Mouse (Mus musculus): ENCODE measurements around the gene Ppfibp1. TPM values are rescaled to one million over a fixed set of nuclear protein-coding genes. Genes with fewer than 3 reads are reported as not detected.
"Not testable (repeated sequence)": the region's sequence is repeated elsewhere in the genome, so short reads cannot be mapped to it uniquely, and the experiment has no call there.

Gene Ppfibp1
- polyA plus RNA-seq, 1 experiment from 2014 or later: 48.1 TPM

- ATAC-seq (replicated peaks; ENCODE audit: low FRiP score, low TSS enrichment, low read depth): no peak
- no peak overlapping the region for H3K27ac ChIP-seq (ENCODE audit: low read depth)
- H3K4me1 ChIP-seq (replicated peaks; ENCODE audit: control insufficient read depth, insufficient read depth, low read length): no peaks in the 10 kb centered on the region
- no peak overlapping the region for H3K9ac ChIP-seq (ENCODE audit: low read length)
- 76% methylated on average over 3 of the region's 3 CpGs for WGBS
- no peaks in the 10 kb centered on the region for H3K36me3 ChIP-seq (ENCODE audit: control insufficient read depth, insufficient read depth, low read length)
- H3K4me3 ChIP-seq (ENCODE audit: low read depth, low read length): no peak overlapping the region
- H3K27me3 ChIP-seq (replicated peaks; ENCODE audit: control insufficient read depth, insufficient read depth, low read length): no peaks in the 10 kb centered on the region
- DNase-seq (ENCODE audit: low spot score): no peak
- H3K9me3 ChIP-seq (ENCODE audit: control insufficient read depth, low read length): no peaks in the 10 kb centered on the region
- no peak overlapping the region for H3K4me2 ChIP-seq (ENCODE audit: low read length)
Observed at GRCm38 (mm10) chr6:146851916-146852315, 36.4 kb upstream of the Ppfibp1 start.

- no peak overlapping the region for H3K4me3 ChIP-seq (ENCODE audit: low read depth, low read length)
- no peak overlapping the region for H3K27ac ChIP-seq (ENCODE audit: low read depth)
- WGBS: 61% methylated on average over 4 of the region's 4 CpGs
- H3K27me3 ChIP-seq (replicated peaks; ENCODE audit: control insufficient read depth, insufficient read depth, low read length): no peaks in the 10 kb centered on the region
- no peak overlapping the region for H3K9ac ChIP-seq (ENCODE audit: low read length)
- H3K36me3 ChIP-seq (ENCODE audit: control insufficient read depth, insufficient read depth, low read length): no peaks in the 10 kb centered on the region
- H3K9me3 ChIP-seq (ENCODE audit: control insufficient read depth, low read length): no peaks in the 10 kb centered on the region
- no peaks in the 10 kb centered on the region for H3K4me1 ChIP-seq (replicated peaks; ENCODE audit: control insufficient read depth, insufficient read depth, low read length)
- ATAC-seq (replicated peaks; ENCODE audit: low FRiP score, low TSS enrichment, low read depth) (no peak), DNase-seq (ENCODE audit: low spot score) (no peak)
- H3K4me2 ChIP-seq (ENCODE audit: low read length): no peak overlapping the region
Observed at GRCm38 (mm10) chr6:146852739-146853138, 35.5 kb upstream of the Ppfibp1 start.

GRCm38 (mm10) chr6:146855185-146855584 lies 33.1 kb upstream of the Ppfibp1 start:
- Histone ChIP-seq H3K4me1 (replicated peaks; ENCODE audit: control insufficient read depth, insufficient read depth, low read length) (no peaks in the 10 kb centered on the region), H3K27me3 (replicated peaks; ENCODE audit: control insufficient read depth, insufficient read depth, low read length) (no peaks in the 10 kb centered on the region), H3K27ac (ENCODE audit: low read depth) (no peak overlapping the region), H3K4me2 (ENCODE audit: low read length) (no peak overlapping the region), H3K4me3 (ENCODE audit: low read depth, low read length) (no peak overlapping the region), H3K9ac (ENCODE audit: low read length) (no peak overlapping the region), H3K36me3 (ENCODE audit: control insufficient read depth, insufficient read depth, low read length) (no peaks in the 10 kb centered on the region), H3K9me3 (ENCODE audit: control insufficient read depth, low read length) (no peaks in the 10 kb centered on the region)
- DNase-seq (ENCODE audit: low spot score) (no peak), ATAC-seq (replicated peaks; ENCODE audit: low FRiP score, low TSS enrichment, low read depth) (no peak; the same call in 1 of the 2 replicates)
- 97% methylated on average over 9 of the region's 9 CpGs for WGBS

- Histone ChIP-seq H3K27ac (ENCODE audit: low read depth) (no peak overlapping the region), H3K9me3 (ENCODE audit: control insufficient read depth, low read length) (no peaks in the 10 kb centered on the region), H3K27me3 (replicated peaks; ENCODE audit: control insufficient read depth, insufficient read depth, low read length) (no peaks in the 10 kb centered on the region), H3K4me1 (replicated peaks; ENCODE audit: control insufficient read depth, insufficient read depth, low read length) (no peaks in the 10 kb centered on the region), H3K4me2 (ENCODE audit: low read length) (no peak overlapping the region), H3K4me3 (ENCODE audit: low read depth, low read length) (no peak overlapping the region), H3K36me3 (ENCODE audit: control insufficient read depth, insufficient read depth, low read length) (no peaks in the 10 kb centered on the region), H3K9ac (ENCODE audit: low read length) (no peak overlapping the region)
- ATAC-seq (replicated peaks; ENCODE audit: low FRiP score, low TSS enrichment, low read depth): no peak
- no peak for DNase-seq (ENCODE audit: low spot score)
- WGBS: 90% methylated on average over 2 of the region's 2 CpGs
Observed at GRCm38 (mm10) chr6:146857386-146857785, 30.9 kb upstream of the Ppfibp1 start.

- no peaks in the 10 kb centered on the region for H3K27me3 ChIP-seq (replicated peaks; ENCODE audit: control insufficient read depth, insufficient read depth, low read length)
- no peaks in the 10 kb centered on the region for H3K36me3 ChIP-seq (ENCODE audit: control insufficient read depth, insufficient read depth, low read length)
- no peak overlapping the region for H3K4me2 ChIP-seq (ENCODE audit: low read length)
- WGBS: 88% methylated on average over 2 of the region's 2 CpGs
- DNase-seq (ENCODE audit: low spot score) (no peak), ATAC-seq (replicated peaks; ENCODE audit: low FRiP score, low TSS enrichment, low read depth) (no peak)
- H3K27ac ChIP-seq (ENCODE audit: low read depth): no peak overlapping the region
- no peaks in the 10 kb centered on the region for H3K9me3 ChIP-seq (ENCODE audit: control insufficient read depth, low read length)
- H3K4me1 ChIP-seq (replicated peaks; ENCODE audit: control insufficient read depth, insufficient read depth, low read length): no peaks in the 10 kb centered on the region
- no peak overlapping the region for H3K4me3 ChIP-seq (ENCODE audit: low read depth, low read length)
- no peak overlapping the region for H3K9ac ChIP-seq (ENCODE audit: low read length)
Observed at GRCm38 (mm10) chr6:146863154-146863553, 25.1 kb upstream of the Ppfibp1 start.

- not testable (repeated sequence) for H3K27ac ChIP-seq (ENCODE audit: low read depth); H3K4me3 ChIP-seq (ENCODE audit: low read depth, low read length); DNase-seq (ENCODE audit: low spot score); H3K9me3 ChIP-seq (ENCODE audit: control insufficient read depth, low read length); H3K27me3 ChIP-seq (replicated peaks; ENCODE audit: control insufficient read depth, insufficient read depth, low read length); H3K4me1 ChIP-seq (replicated peaks; ENCODE audit: control insufficient read depth, insufficient read depth, low read length); ATAC-seq (replicated peaks; ENCODE audit: low FRiP score, low TSS enrichment, low read depth); H3K9ac ChIP-seq (ENCODE audit: low read length); H3K4me2 ChIP-seq (ENCODE audit: low read length); H3K36me3 ChIP-seq (ENCODE audit: control insufficient read depth, insufficient read depth, low read length)
- 92% methylated on average over 4 of the region's 5 CpGs for WGBS
Observed at GRCm38 (mm10) chr6:146864370-146864769, 23.9 kb upstream of the Ppfibp1 start.

GRCm38 (mm10) chr6:146865701-146866100 lies 22.6 kb upstream of the Ppfibp1 start:
- no peak for ATAC-seq (replicated peaks; ENCODE audit: low FRiP score, low TSS enrichment, low read depth)
- no peak overlapping the region for H3K4me3 ChIP-seq (ENCODE audit: low read depth, low read length)
- no peak overlapping the region for H3K4me2 ChIP-seq (ENCODE audit: low read length)

GRCm38 (mm10) chr6:146871975-146872374 lies 16.3 kb upstream of the Ppfibp1 start:
- Histone ChIP-seq H3K27me3 (replicated peaks; ENCODE audit: control insufficient read depth, insufficient read depth, low read length) (no peaks in the 10 kb centered on the region), H3K4me1 (replicated peaks; ENCODE audit: control insufficient read depth, insufficient read depth, low read length) (no peaks in the 10 kb centered on the region), H3K4me2 (ENCODE audit: low read length) (no peak overlapping the region), H3K9me3 (ENCODE audit: control insufficient read depth, low read length) (no peaks in the 10 kb centered on the region), H3K9ac (ENCODE audit: low read length) (no peak overlapping the region), H3K36me3 (ENCODE audit: control insufficient read depth, insufficient read depth, low read length) (no peaks in the 10 kb centered on the region), H3K4me3 (ENCODE audit: low read depth, low read length) (no peak overlapping the region), H3K27ac (ENCODE audit: low read depth) (no peak overlapping the region)
- DNase-seq (ENCODE audit: low spot score) (no peak), ATAC-seq (replicated peaks; ENCODE audit: low FRiP score, low TSS enrichment, low read depth) (no peak)
- WGBS: 89% methylated on average over 4 of the region's 4 CpGs

More at GRCm38 (mm10) chr6:146865701-146866100, 22.6 kb upstream of the Ppfibp1 start:
- DNase-seq (ENCODE audit: low spot score): no peak
- Histone ChIP-seq H3K4me1 (replicated peaks; ENCODE audit: control insufficient read depth, insufficient read depth, low read length) (no peaks in the 10 kb centered on the region), H3K9me3 (ENCODE audit: control insufficient read depth, low read length) (no peaks in the 10 kb centered on the region), H3K36me3 (ENCODE audit: control insufficient read depth, insufficient read depth, low read length) (no peaks in the 10 kb centered on the region), H3K9ac (ENCODE audit: low read length) (no peak overlapping the region), H3K27me3 (replicated peaks; ENCODE audit: control insufficient read depth, insufficient read depth, low read length) (no peaks in the 10 kb centered on the region), H3K27ac (ENCODE audit: low read depth) (no peak overlapping the region)
- 82% methylated on average over 4 of the region's 4 CpGs for WGBS

- H3K27ac ChIP-seq (ENCODE audit: low read depth): no peak overlapping the region
- DNase-seq (ENCODE audit: low spot score): no peak
- H3K36me3 ChIP-seq (ENCODE audit: control insufficient read depth, insufficient read depth, low read length): no peaks in the 10 kb centered on the region
- no peaks in the 10 kb centered on the region for H3K9me3 ChIP-seq (ENCODE audit: control insufficient read depth, low read length)
- no peaks in the 10 kb centered on the region for H3K4me1 ChIP-seq (replicated peaks; ENCODE audit: control insufficient read depth, insufficient read depth, low read length)
- WGBS: 80% methylated on average over 6 of the region's 6 CpGs
- no peak overlapping the region for H3K4me2 ChIP-seq (ENCODE audit: low read length)
- H3K27me3 ChIP-seq (replicated peaks; ENCODE audit: control insufficient read depth, insufficient read depth, low read length): no peaks in the 10 kb centered on the region
- no peak overlapping the region for H3K4me3 ChIP-seq (ENCODE audit: low read depth, low read length)
- no peak overlapping the region for H3K9ac ChIP-seq (ENCODE audit: low read length)
- no peak for ATAC-seq (replicated peaks; ENCODE audit: low FRiP score, low TSS enrichment, low read depth)
Observed at GRCm38 (mm10) chr6:146874415-146874814, 13.9 kb upstream of the Ppfibp1 start.

Data from intestine, embryonic 14.5 days (tissue).